Mouse (Mus musculus) embryo, embryonic 10.5 days (tissue): ENCODE measurements around the gene Pxmp4.

Experiments
- DNase-seq: peaks from one replicate; pipeline ENCODE4 v3.0.0-alpha.2; 2015; ENCODE audit warnings: low spot score

Gene Pxmp4

GRCm38 (mm10) chr2:154546711-154547110, 56.8 kb downstream of the Pxmp4 start, which contains the start of gene 1700003F12Rik:
TSS of gene 1700003F12Rik (plus strand) at chr2:154547085.
- no peak for DNase-seq

- no peak for DNase-seq
Observed at GRCm38 (mm10) chr2:154543567-154544347, 59.8 kb downstream of the Pxmp4 start.

- DNase-seq = no peak
Observed at GRCm38 (mm10) chr2:154541630-154542029, 61.9 kb downstream of the Pxmp4 start.

GRCm38 (mm10) chr2:154539720-154540119, 63.8 kb downstream of the Pxmp4 start:
- peak; percentile 64 for DNase-seq

GRCm38 (mm10) chr2:154538710-154539109, 64.8 kb downstream of the Pxmp4 start:
- DNase-seq = no peak

GRCm38 (mm10) chr2:154538310-154538709, 65.2 kb downstream of the Pxmp4 start:
- no peak for DNase-seq
